ENCODE assay signal across 8 mouse cellular contexts in the genomic region with DNA sequence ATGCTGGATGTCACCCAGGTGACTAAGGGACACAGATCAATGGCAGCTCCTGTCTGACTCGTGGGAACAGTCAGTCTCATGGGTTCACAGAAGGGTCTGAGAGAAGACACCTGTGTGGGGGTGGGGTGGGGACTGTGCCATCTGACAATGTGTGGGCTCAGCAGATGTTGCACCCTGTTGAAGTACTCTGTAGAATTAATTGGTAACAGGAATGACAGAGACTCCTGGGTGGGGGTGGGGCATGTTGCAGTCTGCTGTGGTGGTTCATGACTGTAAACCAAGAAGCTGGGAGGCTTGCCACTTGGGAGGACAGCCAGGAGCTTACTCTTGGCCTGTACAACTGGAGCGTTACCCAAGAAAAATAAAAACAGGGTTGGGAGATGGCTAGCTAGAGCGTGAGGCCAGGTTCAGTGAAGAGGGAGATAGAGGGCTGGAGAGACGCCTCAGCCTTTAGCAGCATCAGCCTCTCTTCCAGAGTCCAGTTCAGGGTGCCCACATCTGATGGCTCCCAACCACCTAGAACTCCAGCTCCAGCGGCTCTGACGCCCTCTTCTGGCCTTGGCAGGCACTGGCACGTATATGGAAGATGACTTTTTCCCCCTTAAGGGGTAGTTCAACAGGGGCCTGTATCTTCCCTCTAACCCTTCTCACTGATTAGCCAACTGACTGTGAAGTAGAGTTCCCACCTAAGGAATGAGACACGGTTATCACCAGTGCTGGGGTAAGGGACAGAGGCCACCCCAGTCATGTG. TPM values are rescaled to one million over a fixed set of nuclear protein-coding genes. Genes with fewer than 3 reads are reported as not detected.
DNase-seq lines count a peak whose midpoint lies in the region; ATAC-seq lines count a peak whose summit lies in the region.

No protein-coding gene starts in this region.

- no peak overlapping the region for H3K9ac ChIP-seq in neural tube, embryonic 13.5 days
- H3K9ac ChIP-seq in neural tube, embryonic 15.5 days (replicated peaks), result no peak overlapping the region
- no peak overlapping the region for H3K9ac ChIP-seq in limb, embryonic 15.5 days

- H3K4me1 ChIP-seq in neural tube, embryonic 13.5 days (replicated peaks), result peaks cover 13% of the 10 kb centered on the region; the same call in 1 of the 2 replicates
- peaks cover 16% of the 10 kb centered on the region; the same call in 1 of the 2 replicates for H3K4me1 ChIP-seq in neural tube, embryonic 15.5 days
- H3K4me1 ChIP-seq in limb, embryonic 15.5 days, result peaks cover 12% of the 10 kb centered on the region

- ATAC-seq in neural tube, embryonic 13.5 days (ENCODE audit: low read depth), result peak; percentile 19; the same call in 1 of the 2 replicates
- no peak for ATAC-seq in neural tube, embryonic 15.5 days (ENCODE audit: low FRiP score)
- ATAC-seq in limb, embryonic 15.5 days (ENCODE audit: insufficient number of reproducible peaks, low FRiP score, low TSS enrichment, low read depth), result no peak
- no peak for ATAC-seq in granulocyte monocyte progenitor cell, adult 5-6 weeks (replicated peaks; ENCODE audit: poor library complexity, severe bottlenecking)

- H3K9me3 ChIP-seq in neural tube, embryonic 13.5 days, result no peaks in the 10 kb centered on the region
- H3K9me3 ChIP-seq in neural tube, embryonic 15.5 days (replicated peaks), result no peaks in the 10 kb centered on the region
- H3K9me3 ChIP-seq in limb, embryonic 15.5 days, result no peaks in the 10 kb centered on the region

- 54% methylated on average over 8 of the region's 8 CpGs for WGBS in neural tube, embryonic 13.5 days
- WGBS in neural tube, embryonic 15.5 days, result 57% methylated on average over 8 of the region's 8 CpGs
- 40% methylated on average over 8 of the region's 8 CpGs for WGBS in limb, embryonic 15.5 days

- DNase-seq in adrenal gland, postnatal 10 days, result peak; percentile 80
- DNase-seq in adrenal gland, postnatal 4 days (ENCODE audit: low spot score in 2 of 2), result no peak
- DNase-seq in heart, postnatal 36 days, result peak; percentile 83 to 86
- DNase-seq in thymus, postnatal 0 days (ENCODE audit: low spot score), result peak; percentile 78

- H3K36me3 ChIP-seq in neural tube, embryonic 13.5 days, result no peaks in the 10 kb centered on the region
- no peaks in the 10 kb centered on the region for H3K36me3 ChIP-seq in neural tube, embryonic 15.5 days
- H3K36me3 ChIP-seq in limb, embryonic 15.5 days, result no peaks in the 10 kb centered on the region

- no peak overlapping the region for H3K4me3 ChIP-seq in neural tube, embryonic 13.5 days
- no peak overlapping the region for H3K4me3 ChIP-seq in neural tube, embryonic 15.5 days (replicated peaks)
- no peak overlapping the region for H3K4me3 ChIP-seq in limb, embryonic 15.5 days

- H3K4me2 ChIP-seq in neural tube, embryonic 13.5 days, result no peak overlapping the region
- H3K4me2 ChIP-seq in neural tube, embryonic 15.5 days, result no peak overlapping the region
- no peak overlapping the region for H3K4me2 ChIP-seq in limb, embryonic 15.5 days

- intact Hi-C loops in heart, postnatal 36 days (cut with DNase I), result no loop called here

- peaks cover 4% of the 10 kb centered on the region; the same call in 1 of the 2 replicates for H3K27me3 ChIP-seq in neural tube, embryonic 13.5 days
- peaks cover 4% of the 10 kb centered on the region; the same call in 1 of the 2 replicates for H3K27me3 ChIP-seq in neural tube, embryonic 15.5 days (replicated peaks)
- H3K27me3 ChIP-seq in limb, embryonic 15.5 days, result peaks cover 4% of the 10 kb centered on the region; the same call in 1 of the 2 replicates

- no peak overlapping the region for H3K27ac ChIP-seq in neural tube, embryonic 13.5 days (replicated peaks)
- no peak overlapping the region for H3K27ac ChIP-seq in neural tube, embryonic 15.5 days (replicated peaks)
- peak overlapping the region; percentile 50; the same call in 1 of the 2 replicates for H3K27ac ChIP-seq in limb, embryonic 15.5 days

RNA-seq across cellular contexts. Expression of a gene that starts 10.6 kb away (rescaled TPM):
- total RNA-seq in adrenal gland, postnatal 10 days (2021), result 1 to 10 TPM; 1.0 to 1.1 TPM
- total RNA-seq in adrenal gland, postnatal 4 days (2021), result 10 to 100 TPM in 1 of 2 experiments, 1 to 10 TPM in 1; 1.4 to 11.3 TPM
- 1.6 TPM in 2 replicates for polyA plus RNA-seq in neural tube, embryonic 13.5 days (2015; fragmentation: Nextera tagmentation; extraction: Ambion mirVana)
- 2.9 and 12.0 TPM in 2 replicates for polyA plus RNA-seq in neural tube, embryonic 15.5 days (2015; fragmentation: Nextera tagmentation; extraction: Ambion mirVana)
- total RNA-seq in heart, postnatal 36 days (2021), result under 1 TPM; 0.57 to 0.58 TPM
- 13.1 and 16.1 TPM in 2 replicates for polyA plus RNA-seq in limb, embryonic 15.5 days (2015; fragmentation: Nextera tagmentation; extraction: Ambion mirVana)
- polyA plus RNA-seq in thymus, postnatal 0 days (2015; fragmentation: Nextera tagmentation; extraction: Ambion mirVana), result 20.6 and 21.1 TPM in 2 replicates
- total RNA-seq in granulocyte monocyte progenitor cell, adult 5-6 weeks (2014; fragmentation: Nextera tagmentation), result not detected in 2 replicates
- total RNA-seq in granulocyte monocyte progenitor cell, adult 5-6 weeks (2017), result not detected in 2 replicates

RNA-seq across cellular contexts. Expression of a gene that starts 32.8 kb away (rescaled TPM):
- 10 to 100 TPM; 15.0 to 18.5 TPM for total RNA-seq in adrenal gland, postnatal 10 days (2021)
- 10 to 100 TPM; 17.6 to 25.8 TPM for total RNA-seq in adrenal gland, postnatal 4 days (2021)
- 0.98 and 1.9 TPM in 2 replicates for polyA plus RNA-seq in neural tube, embryonic 13.5 days (2015; fragmentation: Nextera tagmentation; extraction: Ambion mirVana)
- polyA plus RNA-seq in neural tube, embryonic 15.5 days (2015; fragmentation: Nextera tagmentation; extraction: Ambion mirVana), result 1.00 and 3.3 TPM in 2 replicates
- total RNA-seq in heart, postnatal 36 days (2021), result 10 to 100 TPM; 32.7 to 38.8 TPM
- 8.3 and 8.4 TPM in 2 replicates for polyA plus RNA-seq in limb, embryonic 15.5 days (2015; fragmentation: Nextera tagmentation; extraction: Ambion mirVana)
- 9.0 and 9.1 TPM in 2 replicates for polyA plus RNA-seq in thymus, postnatal 0 days (2015; fragmentation: Nextera tagmentation; extraction: Ambion mirVana)
- 28.6 and 30.4 TPM in 2 replicates for total RNA-seq in granulocyte monocyte progenitor cell, adult 5-6 weeks (2014; fragmentation: Nextera tagmentation)
- 27.4 and 56.1 TPM in 2 replicates for total RNA-seq in granulocyte monocyte progenitor cell, adult 5-6 weeks (2017)

RNA-seq across cellular contexts. Expression of a gene that starts 58.3 kb away (rescaled TPM):
- 1 to 10 TPM; 5.1 to 6.7 TPM for total RNA-seq in adrenal gland, postnatal 10 days (2021)
- total RNA-seq in adrenal gland, postnatal 4 days (2021), result 10 to 100 TPM in 1 of 2 experiments, 1 to 10 TPM in 1; 9.6 to 10.4 TPM
- polyA plus RNA-seq in neural tube, embryonic 13.5 days (2015; fragmentation: Nextera tagmentation; extraction: Ambion mirVana), result 1.1 and 2.3 TPM in 2 replicates
- 1.9 and 11.8 TPM in 2 replicates for polyA plus RNA-seq in neural tube, embryonic 15.5 days (2015; fragmentation: Nextera tagmentation; extraction: Ambion mirVana)
- total RNA-seq in heart, postnatal 36 days (2021), result 1 to 10 TPM; 2.9 to 3.0 TPM
- 6.4 and 9.9 TPM in 2 replicates for polyA plus RNA-seq in limb, embryonic 15.5 days (2015; fragmentation: Nextera tagmentation; extraction: Ambion mirVana)
- polyA plus RNA-seq in thymus, postnatal 0 days (2015; fragmentation: Nextera tagmentation; extraction: Ambion mirVana), result 25.3 and 33.2 TPM in 2 replicates
- not detected in 2 replicates for total RNA-seq in granulocyte monocyte progenitor cell, adult 5-6 weeks (2014; fragmentation: Nextera tagmentation)
- total RNA-seq in granulocyte monocyte progenitor cell, adult 5-6 weeks (2017), result 0.26 TPM in 1 of 2 replicates, not detected in the other

Comparison
In these comparisons a context has a peak if more than half of its experiments do, and no peak if none do; other contexts are left out.
1. DNase-seq: peak in adrenal gland, postnatal 10 days (single experiment), heart, postnatal 36 days (2 of 2) and thymus, postnatal 0 days (single experiment); none in adrenal gland, postnatal 4 days (0 of 2).